In genomic region chr6:47781091-47781968, GRCm38 (mm10) we compare ENCODE assay signal across 8 mouse cellular contexts. TPM values are rescaled to one million over a fixed set of nuclear protein-coding genes. Genes with fewer than 3 reads are reported as not detected.
DNase-seq lines count a peak whose midpoint lies in the region; ATAC-seq and TF ChIP-seq lines count a peak whose summit lies in the region.

No protein-coding gene starts in this region.

- peak overlapping the region; percentile 61 to 100 for H3K4me3 ChIP-seq in MEL (ENCODE audit: control insufficient read depth in 1 of 2, insufficient read depth in 1 of 2, low read depth in 2 of 2, low read length in 2 of 2)
- peak overlapping the region; percentile 52 for H3K4me3 ChIP-seq in heart, embryonic 11.5 days (ENCODE audit: low read depth, low read length)
- H3K4me3 ChIP-seq in kidney, embryonic 15.5 days (replicated peaks) = peak overlapping the region; percentile 54
- H3K4me3 ChIP-seq in lung, postnatal 0 days (ENCODE audit: low read depth, low read length) = peak overlapping the region; percentile 45

- peak overlapping the region; percentile 98 for H3K9ac ChIP-seq in MEL (ENCODE audit: control insufficient read depth, low read depth, low read length, poor library complexity, severe bottlenecking)
- H3K9ac ChIP-seq in heart, embryonic 11.5 days (ENCODE audit: low read depth, low read length) = peak overlapping the region; percentile 65
- peak overlapping the region; percentile 31 for H3K9ac ChIP-seq in kidney, embryonic 15.5 days
- peak overlapping the region; percentile 41; the same call in 1 of the 2 replicates for H3K9ac ChIP-seq in lung, postnatal 0 days (replicated peaks; ENCODE audit: low read depth)

- DNase-seq in CD4-positive helper T cell, adult 2 months (ENCODE audit: low read depth, low spot score) = peak; percentile 84
- DNase-seq in MEL (ENCODE audit: low read depth, low spot score) = peak; percentile 89
- DNase-seq in embryo, embryonic 10 days (ENCODE audit: low spot score) = peak; percentile 74
- DNase-seq in lung, postnatal 0 days (ENCODE audit: low spot score) = peak; percentile 89
- DNase-seq in retina, embryonic 14.5 days (ENCODE audit: low spot score) = peak; percentile 91
- DNase-seq in urinary bladder, postnatal 10 days (ENCODE audit: low spot score) = no peak

- peaks cover 0 to 21% of the 10 kb centered on the region in 2 experiments; a peak in 2 of 4 replicates for H3K36me3 ChIP-seq in MEL (ENCODE audit: control insufficient read depth in 1 of 2, insufficient read depth in 2 of 2, low read length in 2 of 2)
- no peaks in the 10 kb centered on the region for H3K36me3 ChIP-seq in heart, embryonic 11.5 days (ENCODE audit: control insufficient read depth, insufficient read depth, low read length)
- no peaks in the 10 kb centered on the region for H3K36me3 ChIP-seq in kidney, embryonic 15.5 days
- no peaks in the 10 kb centered on the region for H3K36me3 ChIP-seq in lung, postnatal 0 days (ENCODE audit: insufficient read depth, low read length)

- no peak for TF ChIP-seq RAD21 in MEL (IDR thresholded peaks at IDR 0.05; ENCODE audit: low read depth, low read length)

- H3K79me2 ChIP-seq in MEL (ENCODE audit: control insufficient read depth, insufficient read depth, low read length, poor library complexity) = peaks cover 1% of the 10 kb centered on the region; the same call in 1 of the 2 replicates

- H3K27me3 ChIP-seq in MEL (ENCODE audit: control insufficient read depth in 1 of 2, insufficient read depth in 2 of 2, low read length in 2 of 2) = no peaks in the 10 kb centered on the region
- H3K27me3 ChIP-seq in heart, embryonic 11.5 days (ENCODE audit: control insufficient read depth, insufficient read depth, low read length) = no peaks in the 10 kb centered on the region; the same call in 1 of the 2 replicates
- H3K27me3 ChIP-seq in kidney, embryonic 15.5 days = no peaks in the 10 kb centered on the region
- 0 out of 2 replicates have a peak, but pooled peaks cover 4% of the 10 kb centered on the region for H3K27me3 ChIP-seq in lung, postnatal 0 days (replicated peaks; ENCODE audit: insufficient read depth, low read length)

- H3K4me1 ChIP-seq in MEL (ENCODE audit: control insufficient read depth in 1 of 2, insufficient read depth in 2 of 2, low read length in 2 of 2) = peaks cover 0 to 11% of the 10 kb centered on the region in 2 experiments; a peak in 2 of 4 replicates
- H3K4me1 ChIP-seq in heart, embryonic 11.5 days (ENCODE audit: control insufficient read depth, insufficient read depth, low read length) = no peaks in the 10 kb centered on the region
- peaks cover 17% of the 10 kb centered on the region; the same call in 1 of the 2 replicates for H3K4me1 ChIP-seq in kidney, embryonic 15.5 days
- H3K4me1 ChIP-seq in lung, postnatal 0 days (ENCODE audit: insufficient read depth, low read depth, low read length) = no peaks in the 10 kb centered on the region; the same call in 1 of the 2 replicates

- 1% methylated on average over 21 of the region's 21 CpGs for WGBS in heart, embryonic 11.5 days (ENCODE audit: insufficient replicate concordance)
- WGBS in kidney, embryonic 15.5 days = under 1% methylated on average over 21 of the region's 21 CpGs
- under 1% methylated on average over 21 of the region's 21 CpGs for WGBS in lung, postnatal 0 days

- no peaks in the 10 kb centered on the region for H3K9me3 ChIP-seq in MEL (replicated peaks; ENCODE audit: insufficient read depth, low read length)
- no peaks in the 10 kb centered on the region for H3K9me3 ChIP-seq in heart, embryonic 11.5 days (replicated peaks; ENCODE audit: control insufficient read depth, low read length)
- no peaks in the 10 kb centered on the region for H3K9me3 ChIP-seq in kidney, embryonic 15.5 days (replicated peaks)
- no peaks in the 10 kb centered on the region for H3K9me3 ChIP-seq in lung, postnatal 0 days (ENCODE audit: low read length)

- H3K4me2 ChIP-seq in heart, embryonic 11.5 days = peak overlapping the region; percentile 52
- H3K4me2 ChIP-seq in kidney, embryonic 15.5 days = peak overlapping the region; percentile 55
- peak overlapping the region; percentile 47 for H3K4me2 ChIP-seq in lung, postnatal 0 days (replicated peaks; ENCODE audit: low read depth, low read length)

- no peak for ATAC-seq in heart, embryonic 11.5 days (replicated peaks; ENCODE audit: insufficient number of reproducible peaks, low FRiP score, low TSS enrichment)
- ATAC-seq in kidney, embryonic 15.5 days (replicated peaks; ENCODE audit: low FRiP score) = peak; percentile 68; the same call in 1 of the 2 replicates
- peak; percentile 53 for ATAC-seq in lung, postnatal 0 days

- TF ChIP-seq EP300 in MEL (IDR thresholded peaks at IDR 0.05; ENCODE audit: low read depth in 1 of 2, low read length in 2 of 2) = no peak
- TF ChIP-seq EP300 in lung, postnatal 0 days (IDR thresholded peaks at IDR 0.05) = peak; percentile 49; the same call in 1 of the 2 replicates

- H3K27ac ChIP-seq in MEL (ENCODE audit: control insufficient read depth, low read depth, low read length) = peak overlapping the region; percentile 96
- 0 out of 2 replicates have a peak overlapping the region, but pooled peaks have one; percentile 41 for H3K27ac ChIP-seq in heart, embryonic 11.5 days (ENCODE audit: low read depth, low read length)
- peak overlapping the region; percentile 77 for H3K27ac ChIP-seq in kidney, embryonic 15.5 days
- H3K27ac ChIP-seq in lung, postnatal 0 days (ENCODE audit: low read length) = peak overlapping the region; percentile 26; the same call in 1 of the 2 replicates

- TF ChIP-seq CTCF in MEL (IDR thresholded peaks at IDR 0.05 in 2 of 3, conservative IDR thresholded peaks at IDR 0.05 in 1 of 3; ENCODE audit: control insufficient read depth in 1 of 3, insufficient read depth in 1 of 3, low read depth in 2 of 3, low read length in 3 of 3, poor library complexity in 1 of 3, severe bottlenecking in 1 of 3) = no peak
- TF ChIP-seq CTCF in lung, postnatal 0 days (IDR thresholded peaks at IDR 0.05) = 0 out of 2 replicates have a peak, but pooled peaks have one; percentile 7

- peak in 1 of 2 experiments; percentile 90; a peak in 2 of 4 replicates for TF ChIP-seq POLR2A in MEL (IDR thresholded peaks at IDR 0.05; ENCODE audit: control insufficient read depth in 1 of 2, insufficient read depth in 1 of 2, low read depth in 1 of 2, low read length in 2 of 2, poor library complexity in 1 of 2)

TF ChIP-seq in MEL, 35 proteins besides CTCF, POLR2A, EP300 and RAD21:
- TF ChIP-seq POLR2AphosphoS5 (IDR thresholded peaks at IDR 0.05; ENCODE audit: borderline replicate concordance, low read depth, low read length) (peak; percentile 43; the same call in 1 of the 2 replicates), MAX (IDR thresholded peaks at IDR 0.05; ENCODE audit: low read length) (no peak), GABPA (IDR thresholded peaks at IDR 0.05; ENCODE audit: low read depth, low read length) (no peak), USF2 (IDR thresholded peaks at IDR 0.05; ENCODE audit: borderline replicate concordance in 1 of 2, insufficient read depth in 1 of 2, low read depth in 1 of 2, low read length in 2 of 2) (no peak), TBP (IDR thresholded peaks at IDR 0.05; ENCODE audit: low read depth, low read length) (peak; percentile 100)

RNA-seq across cellular contexts. Expression of gene Pdia4, which starts 31.9 kb away (rescaled TPM):
- 95.0 and 112 TPM in 2 replicates for total RNA-seq in MEL (2012; rRNA removed)
- 10 to 100 TPM in 1 of 2 experiments, not detected in 1; 91.4 TPM for polyA plus RNA-seq in MEL (2012; ENCODE audit: insufficient read depth in 1 of 2, insufficient read length in 2 of 2, low read depth in 1 of 2, low replicate concordance in 2 of 2, missing spikeins in 1 of 2)
- 218 and 257 TPM in 2 replicates for polyA plus RNA-seq in heart, embryonic 11.5 days (2014; fragmentation: Nextera tagmentation; extraction: Ambion mirVana)
- polyA plus RNA-seq in kidney, embryonic 15.5 days (2015; fragmentation: Nextera tagmentation; extraction: Ambion mirVana) = 353 TPM in 2 replicates
- polyA plus RNA-seq in lung, postnatal 0 days (2015; fragmentation: Nextera tagmentation; extraction: Ambion mirVana) = 98.0 and 123 TPM in 2 replicates

RNA-seq across cellular contexts. Expression of gene Zfp786, which starts 49.3 kb away (rescaled TPM):
- total RNA-seq in MEL (2012; rRNA removed) = 1.2 and 2.0 TPM in 2 replicates
- polyA plus RNA-seq in MEL (2012; ENCODE audit: insufficient read depth in 1 of 2, insufficient read length in 2 of 2, low read depth in 1 of 2, low replicate concordance in 2 of 2, missing spikeins in 1 of 2) = 1 to 10 TPM in 1 of 2 experiments, not detected in 1; 1.3 TPM
- 1.1 and 1.7 TPM in 2 replicates for polyA plus RNA-seq in heart, embryonic 11.5 days (2014; fragmentation: Nextera tagmentation; extraction: Ambion mirVana)
- 3.7 and 4.1 TPM in 2 replicates for polyA plus RNA-seq in kidney, embryonic 15.5 days (2015; fragmentation: Nextera tagmentation; extraction: Ambion mirVana)
- 0.98 and 1.0 TPM in 2 replicates for polyA plus RNA-seq in lung, postnatal 0 days (2015; fragmentation: Nextera tagmentation; extraction: Ambion mirVana)

RNA-seq across cellular contexts. Expression of gene Zfp398, which starts 54.1 kb away (rescaled TPM):
- total RNA-seq in MEL (2012; rRNA removed) = 4.2 and 4.7 TPM in 2 replicates
- polyA plus RNA-seq in MEL (2012; ENCODE audit: insufficient read depth in 1 of 2, insufficient read length in 2 of 2, low read depth in 1 of 2, low replicate concordance in 2 of 2, missing spikeins in 1 of 2) = 1 to 10 TPM in 1 of 2 experiments, not detected in 1; 9.5 TPM
- 2.8 and 4.0 TPM in 2 replicates for polyA plus RNA-seq in heart, embryonic 11.5 days (2014; fragmentation: Nextera tagmentation; extraction: Ambion mirVana)
- 9.5 and 10.1 TPM in 2 replicates for polyA plus RNA-seq in kidney, embryonic 15.5 days (2015; fragmentation: Nextera tagmentation; extraction: Ambion mirVana)
- polyA plus RNA-seq in lung, postnatal 0 days (2015; fragmentation: Nextera tagmentation; extraction: Ambion mirVana) = 4.7 and 5.2 TPM in 2 replicates

Comparison
In these comparisons a context has a peak if more than half of its experiments do, and no peak if none do; other contexts are left out.
1. H3K27ac ChIP-seq: peak in every context shown above with its lines; median percentile 96 in MEL; 77 in kidney, embryonic 15.5 days; 41 in heart, embryonic 11.5 days; 26 in lung, postnatal 0 days.
2. H3K9ac ChIP-seq: peak in every context shown above with its lines; median percentile 98 in MEL; 65 in heart, embryonic 11.5 days; 41 in lung, postnatal 0 days; 31 in kidney, embryonic 15.5 days.